Mouse (Mus musculus): ENCODE measurements around the gene Gm11034. TPM values are rescaled to one million over a fixed set of nuclear protein-coding genes. Genes with fewer than 3 reads are reported as not detected.

Gm11034 gene
- polyA plus RNA-seq, 1 experiment from 2014 or later: not detected

DNA sequence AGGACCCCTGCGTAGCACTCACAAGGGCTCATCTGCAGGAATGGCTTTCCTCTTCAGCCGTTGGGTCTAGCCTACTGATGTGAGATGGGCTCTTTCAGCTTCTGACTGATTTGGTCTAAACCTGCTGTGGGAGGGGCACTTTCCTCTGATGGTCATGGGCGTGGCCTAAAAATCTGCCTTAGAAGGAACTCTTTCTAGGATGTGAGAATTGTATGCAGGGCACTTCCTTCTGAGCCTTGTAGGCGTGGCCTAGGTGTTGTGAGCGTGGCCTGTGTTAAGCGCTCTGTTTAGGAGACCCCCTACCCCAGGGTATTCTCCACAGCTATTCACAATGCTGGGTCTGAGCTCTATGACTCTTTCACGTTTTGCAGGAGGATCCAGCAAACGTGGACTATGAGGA, 15.4 kb downstream of the Gm11034 start:
- WGBS: 58% methylated on average over 8 of the region's 8 CpGs
- no peaks in the 10 kb centered on the region for H3K4me1 ChIP-seq
- DNase-seq (ENCODE audit: low spot score): no peak
- no peaks in the 10 kb centered on the region for H3K27me3 ChIP-seq (ENCODE audit: low read depth, poor library complexity, severe bottlenecking)
- no peak overlapping the region for H3K27ac ChIP-seq
- no peak overlapping the region for H3K4me3 ChIP-seq
- H3K9me3 ChIP-seq (replicated peaks): peaks cover 7% of the 10 kb centered on the region; the same call in 1 of the 2 replicates
- H3K36me3 ChIP-seq: no peaks in the 10 kb centered on the region

DNA sequence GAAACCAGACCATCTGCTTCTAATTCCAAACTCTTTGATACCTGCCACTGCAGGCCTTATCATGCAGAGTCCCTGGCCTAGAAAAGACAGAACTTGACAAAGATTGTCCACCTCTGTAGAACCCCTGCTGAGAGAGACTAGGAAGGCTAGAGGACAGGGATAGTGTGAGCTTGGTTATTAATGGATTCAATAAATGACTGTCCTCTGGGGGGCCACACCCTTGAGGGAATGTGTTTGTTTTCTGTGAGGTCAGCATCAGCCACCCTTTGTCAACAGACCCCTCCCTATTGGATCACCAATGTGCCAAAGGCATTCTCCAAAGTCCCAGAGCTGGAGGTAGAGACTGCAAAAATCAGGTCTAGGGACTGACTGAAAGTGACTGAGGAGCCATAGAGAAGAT, 21.4 kb downstream of the Gm11034 start:
- DNase-seq (ENCODE audit: low spot score): no peak
- Histone ChIP-seq H3K4me3 (no peak overlapping the region), H3K36me3 (no peaks in the 10 kb centered on the region), H3K4me1 (no peaks in the 10 kb centered on the region), H3K27me3 (ENCODE audit: low read depth, poor library complexity, severe bottlenecking) (no peaks in the 10 kb centered on the region), H3K27ac (no peak overlapping the region), H3K9me3 (replicated peaks) (no peaks in the 10 kb centered on the region)

DNA sequence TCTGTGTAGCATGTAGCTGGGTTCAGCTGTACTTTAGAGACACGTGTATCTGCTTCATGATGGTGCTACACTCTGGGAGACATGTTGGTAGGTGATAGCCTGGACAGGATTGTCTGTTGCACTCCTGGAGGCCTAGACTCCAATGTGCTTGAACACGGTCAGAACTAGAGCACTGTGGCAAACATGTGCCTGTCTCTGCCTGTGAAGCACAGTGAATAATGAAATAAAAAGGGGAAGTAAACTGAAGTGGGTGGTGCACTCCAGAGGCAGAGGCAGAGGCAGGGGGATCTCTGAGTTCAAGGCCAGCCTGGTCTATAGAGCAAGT, 23.3 kb downstream of the Gm11034 start:
- H3K4me1 ChIP-seq: no peaks in the 10 kb centered on the region
- H3K4me3 ChIP-seq: no peak overlapping the region
- no peaks in the 10 kb centered on the region for H3K27me3 ChIP-seq (ENCODE audit: low read depth, poor library complexity, severe bottlenecking)
- H3K27ac ChIP-seq: no peak overlapping the region
- no peaks in the 10 kb centered on the region for H3K9me3 ChIP-seq (replicated peaks)
- 94% methylated on average over 2 of the region's 2 CpGs for WGBS
- DNase-seq (ENCODE audit: low spot score): no peak
- H3K36me3 ChIP-seq: no peaks in the 10 kb centered on the region

DNA sequence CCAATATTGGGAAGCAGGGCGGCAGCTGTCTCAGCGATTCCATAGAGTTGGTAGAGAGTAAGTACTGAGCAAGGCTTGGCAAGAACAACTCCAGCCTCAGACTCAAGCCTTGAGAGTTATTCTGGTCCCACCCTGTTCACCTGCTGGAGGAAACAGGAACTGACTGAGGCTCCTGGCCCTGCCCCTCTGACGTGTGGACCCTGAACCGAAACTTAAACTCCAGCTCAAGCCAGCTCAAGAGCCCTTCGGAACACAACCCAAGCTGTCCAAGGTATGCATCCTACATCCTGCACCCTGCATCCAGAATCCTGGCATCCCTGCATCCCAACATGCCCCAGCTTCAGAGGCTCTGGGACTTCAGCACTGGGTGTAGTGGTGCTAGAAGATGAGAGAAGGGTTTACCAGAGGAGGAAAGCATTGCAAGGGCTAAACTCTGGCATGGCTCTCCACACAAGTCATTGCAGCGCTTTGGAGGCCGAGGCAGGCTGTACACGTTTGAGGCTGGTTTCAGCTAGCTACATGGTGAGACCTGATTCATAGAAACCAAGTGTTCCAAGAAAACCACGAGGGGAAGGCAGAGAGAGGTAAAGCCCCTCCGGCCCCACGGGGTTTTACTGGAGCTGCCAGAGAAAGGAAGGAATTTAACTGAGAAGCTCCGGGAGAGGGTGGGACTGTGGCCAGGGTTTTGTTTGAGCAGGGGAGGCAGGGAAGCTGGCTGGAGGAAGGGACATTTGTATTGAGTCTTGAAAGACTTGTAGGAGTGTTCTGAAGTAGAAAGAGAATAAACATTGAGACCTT, 23.8 kb downstream of the Gm11034 start, which contains the start of gene Hsh2d:
TSS of gene Hsh2d (plus strand) at position 222 of the 798 bp plus-strand sequence.
- Histone ChIP-seq H3K27me3 (ENCODE audit: low read depth, poor library complexity, severe bottlenecking) (no peaks in the 10 kb centered on the region), H3K9me3 (replicated peaks) (no peaks in the 10 kb centered on the region), H3K27ac (no peak within 1 kb of the TSS), H3K4me3 (no peak within 1 kb of the TSS), H3K4me1 (no peaks in the 10 kb centered on the region), H3K36me3 (no peaks in the 10 kb centered on the region)
- DNase-seq (ENCODE audit: low spot score): no peak
- 79% methylated on average over 12 of the region's 12 CpGs for WGBS

DNA sequence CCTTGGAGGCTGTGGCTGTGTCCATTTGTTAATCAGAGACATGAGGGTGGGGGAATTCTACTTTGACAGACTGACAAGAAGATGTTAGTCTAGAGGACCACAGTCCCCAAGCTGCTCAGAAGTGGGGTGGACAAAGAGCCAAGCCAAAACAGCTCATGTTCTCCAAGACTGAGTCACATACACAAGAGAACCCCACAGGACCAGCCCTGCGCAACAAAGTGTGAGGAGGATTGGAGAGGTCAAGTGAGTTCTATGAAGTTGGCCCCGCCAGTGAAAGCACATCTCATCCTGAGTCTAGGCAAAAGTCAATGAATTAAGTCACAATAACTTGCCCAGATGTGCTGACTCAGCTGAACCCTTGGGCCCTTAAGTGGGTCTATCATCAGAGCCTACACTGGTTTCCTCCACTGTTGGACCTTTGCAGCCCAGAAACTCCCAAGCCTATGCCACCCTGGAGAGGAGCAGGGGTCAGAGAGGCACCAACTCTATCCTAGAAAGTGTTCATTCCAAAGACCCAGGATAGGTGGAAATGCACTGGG, 25.6 kb downstream of the Gm11034 start:
- H3K4me3 ChIP-seq: no peak overlapping the region
- DNase-seq (ENCODE audit: low spot score): no peak
- no peaks in the 10 kb centered on the region for H3K36me3 ChIP-seq
- H3K27me3 ChIP-seq (ENCODE audit: low read depth, poor library complexity, severe bottlenecking): no peaks in the 10 kb centered on the region
- WGBS: 80% methylated on average over 2 of the region's 2 CpGs
- H3K9me3 ChIP-seq (replicated peaks): no peaks in the 10 kb centered on the region
- no peaks in the 10 kb centered on the region for H3K4me1 ChIP-seq
- H3K27ac ChIP-seq: no peak overlapping the region

DNA sequence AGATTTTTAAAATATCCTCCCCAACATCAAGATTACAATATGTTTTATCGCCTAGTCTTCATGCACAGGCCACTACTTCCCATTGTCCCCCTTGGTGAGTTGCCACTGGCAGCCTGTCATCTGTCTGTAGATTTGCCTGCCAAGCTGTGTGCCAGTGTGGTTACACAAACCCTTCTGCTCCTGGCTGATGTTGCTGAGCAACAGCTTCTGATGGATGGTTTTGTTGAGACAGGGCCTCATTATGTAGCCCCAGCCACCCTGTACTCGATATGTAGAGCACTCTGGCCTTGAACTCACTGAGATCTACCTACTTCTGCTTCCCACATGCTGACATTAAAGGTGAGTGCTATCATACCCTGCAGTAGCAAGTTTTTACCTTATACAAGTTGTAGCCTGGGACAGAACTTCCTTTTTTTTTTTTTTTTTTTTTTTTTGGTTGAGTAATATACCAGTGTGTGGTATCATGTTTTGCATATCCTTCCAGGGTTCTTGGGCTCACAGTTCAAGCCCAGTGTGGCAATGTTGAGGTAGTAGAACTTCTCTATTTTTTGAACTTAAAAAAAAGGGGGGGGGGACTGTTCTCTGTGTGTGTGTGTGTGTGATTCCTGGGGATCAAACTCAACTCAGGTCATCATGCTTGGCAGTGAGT, 29.8 kb downstream of the Gm11034 start:
- Histone ChIP-seq H3K9me3 (replicated peaks) (no peaks in the 10 kb centered on the region), H3K27me3 (ENCODE audit: low read depth, poor library complexity, severe bottlenecking) (no peaks in the 10 kb centered on the region), H3K27ac (no peak overlapping the region), H3K36me3 (peaks cover 34% of the 10 kb centered on the region), H3K4me1 (no peaks in the 10 kb centered on the region), H3K4me3 (no peak overlapping the region)
- WGBS: 74% methylated on average over 2 of the region's 2 CpGs
- no peak for DNase-seq (ENCODE audit: low spot score)

DNA sequence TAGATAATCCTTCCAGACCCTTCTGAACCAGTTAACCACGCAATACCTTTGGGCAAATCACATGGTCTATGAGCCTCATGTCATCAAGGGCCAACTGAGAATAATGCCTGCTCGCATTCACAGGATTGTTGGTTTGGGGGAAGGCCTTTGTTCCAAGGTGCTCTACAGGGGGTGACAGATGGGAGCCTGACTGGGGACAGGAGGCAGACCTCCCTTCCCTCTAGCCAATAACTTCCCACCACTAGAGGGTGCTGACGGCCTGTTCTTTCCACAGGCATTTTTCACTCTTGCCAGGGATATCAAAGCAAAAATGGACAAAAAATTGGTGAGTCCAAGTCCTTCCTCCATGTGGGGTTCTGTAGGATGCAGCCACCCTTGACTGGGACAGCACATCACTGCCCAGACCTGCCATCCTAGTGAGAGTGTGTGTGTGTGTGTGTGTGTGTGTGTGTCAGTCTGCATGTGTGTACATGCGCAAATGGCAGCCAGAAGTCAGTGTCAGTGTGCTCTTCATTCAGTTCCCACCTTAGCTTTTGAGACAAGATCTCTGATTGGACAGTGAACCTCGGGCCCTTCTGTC, 36.0 kb downstream of the Gm11034 start:
- no peaks in the 10 kb centered on the region for H3K4me1 ChIP-seq
- peaks cover 96% of the 10 kb centered on the region for H3K36me3 ChIP-seq
- 69% methylated on average over 5 of the region's 5 CpGs for WGBS
- H3K27me3 ChIP-seq (ENCODE audit: low read depth, poor library complexity, severe bottlenecking): no peaks in the 10 kb centered on the region
- DNase-seq (ENCODE audit: low spot score): peak; percentile 66
- no peak overlapping the region for H3K4me3 ChIP-seq
- H3K27ac ChIP-seq: no peak overlapping the region
- no peaks in the 10 kb centered on the region for H3K9me3 ChIP-seq (replicated peaks)

DNA sequence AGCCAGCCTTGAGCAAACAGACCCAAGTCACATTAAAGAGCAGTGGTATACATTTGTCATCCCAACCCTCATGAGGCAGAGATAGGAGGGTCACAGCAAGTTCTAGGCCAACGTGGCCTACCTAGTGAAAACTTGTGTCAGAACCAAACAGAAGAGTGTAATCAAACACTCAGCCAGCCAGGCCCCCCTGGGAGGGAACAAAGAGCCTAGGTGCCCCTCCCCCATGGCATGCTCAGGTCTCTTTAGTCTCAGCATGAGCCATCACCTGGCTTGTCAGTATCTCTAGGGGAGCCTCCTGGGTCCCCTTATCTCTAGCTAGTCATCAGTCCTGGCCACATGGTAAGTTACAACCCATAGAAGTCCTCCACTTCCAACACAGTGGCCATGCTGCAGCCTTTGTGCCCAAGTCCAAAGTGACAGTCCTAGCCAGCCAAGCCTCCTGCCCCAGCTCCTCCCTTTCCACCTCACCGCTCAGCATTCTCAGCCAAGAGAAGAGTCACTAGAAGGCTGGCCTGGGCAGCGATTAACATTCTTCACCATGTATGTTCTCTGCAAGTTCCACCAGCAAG, 43.7 kb downstream of the Gm11034 start:
- Histone ChIP-seq H3K4me1 (no peaks in the 10 kb centered on the region), H3K4me3 (no peak overlapping the region), H3K9me3 (replicated peaks) (no peaks in the 10 kb centered on the region), H3K27me3 (ENCODE audit: low read depth, poor library complexity, severe bottlenecking) (no peaks in the 10 kb centered on the region), H3K27ac (no peak overlapping the region), H3K36me3 (peaks cover 99% of the 10 kb centered on the region)
- WGBS: 71% methylated on average over 3 of the region's 3 CpGs
- DNase-seq (ENCODE audit: low spot score): no peak

DNA sequence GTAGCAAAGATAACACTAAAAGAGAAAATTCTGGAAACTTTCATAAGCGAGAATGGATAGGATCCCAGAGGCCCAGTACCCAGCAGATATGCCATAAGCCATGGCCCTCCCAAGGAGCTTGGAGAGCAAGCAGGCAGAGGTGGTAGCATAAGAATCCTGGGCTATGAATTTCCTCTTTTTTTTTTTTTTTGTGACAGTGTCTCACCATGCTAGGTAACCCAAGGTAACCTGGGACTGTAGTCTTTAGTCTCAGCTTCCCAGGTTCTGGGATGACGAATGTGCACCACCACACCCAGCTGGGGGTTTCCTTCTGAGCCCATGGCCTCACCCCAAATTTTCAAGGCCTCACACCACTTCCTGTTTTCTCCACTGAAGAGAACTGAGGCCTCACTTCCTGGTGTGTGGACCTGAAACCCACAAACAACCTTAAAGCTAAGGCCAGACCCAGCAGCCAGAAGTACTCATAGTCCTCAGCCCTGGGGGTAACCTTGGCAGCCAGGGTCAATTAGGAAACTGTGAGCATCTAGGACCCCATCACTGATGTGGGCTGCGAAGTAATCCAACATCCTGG, 44.3 kb downstream of the Gm11034 start:
- DNase-seq (ENCODE audit: low spot score): no peak
- Histone ChIP-seq H3K27ac (no peak overlapping the region), H3K9me3 (replicated peaks) (no peaks in the 10 kb centered on the region), H3K4me1 (no peaks in the 10 kb centered on the region), H3K27me3 (ENCODE audit: low read depth, poor library complexity, severe bottlenecking) (no peaks in the 10 kb centered on the region), H3K4me3 (no peak overlapping the region), H3K36me3 (peaks cover 99% of the 10 kb centered on the region)
- WGBS: 91% methylated on average over 3 of the region's 3 CpGs

Other genes starting within 250 kb of the Gm11034 start
- 0.58 and 0.71 TPM in 2 replicates for gene Cyp4f18, start 204.0 kb downstream of the Gm11034 start, polyA plus RNA-seq (2016; fragmentation: Nextera tagmentation; extraction: Ambion mirVana)
- not detected in 2 replicates for gene Olfr372, start 172.4 kb downstream of the Gm11034 start, polyA plus RNA-seq (2016; fragmentation: Nextera tagmentation; extraction: Ambion mirVana)
- gene Olfr373, start 130.5 kb downstream of the Gm11034 start, polyA plus RNA-seq (2016; fragmentation: Nextera tagmentation; extraction: Ambion mirVana): 0.04 TPM in 1 of 2 replicates, not detected in the other
- 0.04 TPM in 1 of 2 replicates, not detected in the other for gene Olfr374, start 106.6 kb downstream of the Gm11034 start, polyA plus RNA-seq (2016; fragmentation: Nextera tagmentation; extraction: Ambion mirVana)
- gene Tpm4, start 78.7 kb downstream of the Gm11034 start, polyA plus RNA-seq (2016; fragmentation: Nextera tagmentation; extraction: Ambion mirVana): 828 and 829 TPM in 2 replicates
- gene Rab8a, start 52.4 kb downstream of the Gm11034 start, polyA plus RNA-seq (2016; fragmentation: Nextera tagmentation; extraction: Ambion mirVana): 137 and 139 TPM in 2 replicates
- not detected in 2 replicates for gene Hsh2d, start 24.0 kb downstream of the Gm11034 start, polyA plus RNA-seq (2016; fragmentation: Nextera tagmentation; extraction: Ambion mirVana)
- gene Cib3, start 799 bp downstream of the Gm11034 start, polyA plus RNA-seq (2016; fragmentation: Nextera tagmentation; extraction: Ambion mirVana): not detected in 2 replicates
- 69.3 and 70.4 TPM in 2 replicates for gene Fam32a, start 6.1 kb upstream of the Gm11034 start, polyA plus RNA-seq (2016; fragmentation: Nextera tagmentation; extraction: Ambion mirVana)
- 132 and 144 TPM in 2 replicates for gene Ap1m1, start 26.4 kb upstream of the Gm11034 start, polyA plus RNA-seq (2016; fragmentation: Nextera tagmentation; extraction: Ambion mirVana)
- 25.6 and 29.2 TPM in 2 replicates for gene Gm10282, start 91.6 kb upstream of the Gm11034 start, polyA plus RNA-seq (2016; fragmentation: Nextera tagmentation; extraction: Ambion mirVana)
- gene Klf2, start 105.4 kb upstream of the Gm11034 start, polyA plus RNA-seq (2016; fragmentation: Nextera tagmentation; extraction: Ambion mirVana): 3.1 and 3.6 TPM in 2 replicates
- 75.3 and 85.1 TPM in 2 replicates for gene Eps15l1, start 207.8 kb upstream of the Gm11034 start, polyA plus RNA-seq (2016; fragmentation: Nextera tagmentation; extraction: Ambion mirVana)
- 0.54 and 0.90 TPM in 2 replicates for gene Calr3, start 230.2 kb upstream of the Gm11034 start, polyA plus RNA-seq (2016; fragmentation: Nextera tagmentation; extraction: Ambion mirVana)
- gene 1700030K09Rik, start 230.2 kb upstream of the Gm11034 start, polyA plus RNA-seq (2016; fragmentation: Nextera tagmentation; extraction: Ambion mirVana): 14.6 and 16.1 TPM in 2 replicates